Comparison of ENCODE assay signal across 31 mouse cellular contexts in the genomic region with DNA sequence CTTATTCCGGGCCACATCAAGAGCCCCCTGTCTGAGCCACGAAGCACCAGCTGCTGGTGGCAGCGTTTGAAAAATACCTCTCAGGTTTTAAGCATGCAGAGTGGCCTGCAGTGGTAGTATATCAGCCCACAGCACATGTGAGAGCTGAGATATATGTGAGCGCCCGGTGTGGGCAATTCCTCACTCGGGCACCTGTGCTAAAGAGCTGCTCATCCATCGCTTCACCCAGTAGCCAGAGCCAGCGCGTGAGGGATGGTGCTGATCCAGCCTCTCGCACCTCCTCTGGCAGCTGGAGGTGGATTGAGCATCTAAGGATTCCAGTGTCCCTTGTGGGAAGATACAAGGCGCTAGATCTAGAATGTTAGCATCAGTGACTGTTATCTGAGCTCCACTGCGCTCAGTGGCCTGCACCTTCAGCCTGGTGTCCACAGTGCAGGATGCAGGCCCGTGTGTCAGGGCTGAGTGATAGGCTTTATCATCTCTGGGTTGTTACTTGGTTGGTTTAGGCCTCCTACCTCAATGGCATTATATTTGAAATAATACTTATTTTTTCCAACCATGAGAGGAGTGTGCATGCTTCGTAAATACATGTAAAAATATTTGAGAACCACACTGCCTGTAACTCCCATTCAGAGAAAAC. TPM values are rescaled to one million over a fixed set of nuclear protein-coding genes. Genes with fewer than 3 reads are reported as not detected.
DNase-seq lines count a peak whose midpoint lies in the region; ATAC-seq and TF ChIP-seq lines count a peak whose summit lies in the region.
"Had no signal": no experiment of that assay in that cellular context is flagged by ENCODE, and none has a peak within 500 bp of the region (broad histone marks: within the 10 kb centered on the region; RNA-seq: fewer than 3 reads in every experiment).

No protein-coding gene starts in this region.

- no peak overlapping the region for H3K9ac ChIP-seq in hindbrain, embryonic 15.5 days
- H3K9ac ChIP-seq in hindbrain, embryonic 13.5 days = no peak overlapping the region
- no peak overlapping the region for H3K9ac ChIP-seq in neural tube, embryonic 11.5 days (ENCODE audit: low read length)
- H3K9ac ChIP-seq in neural tube, embryonic 13.5 days = no peak overlapping the region
- H3K9ac ChIP-seq: embryonic facial prominence, embryonic 15.5 days; forebrain, embryonic 13.5 days; limb, embryonic 15.5 days; liver, embryonic 13.5 days had no signal

- no peak for DNase-seq in neural tube, embryonic 11.5 days (ENCODE audit: low spot score)
- no peak for DNase-seq in neural tube, embryonic 10.5 days (ENCODE audit: extremely low spot score, low spot score)
- DNase-seq in left cerebral cortex, adult 2 months (ENCODE audit: extremely low spot score in 1 of 2, low spot score in 2 of 2) = no peak
- DNase-seq: adrenal gland, postnatal 36 days; B cell, adult 2 months; cerebellum, adult 2 months; cerebellum, postnatal 14 days; gastrocnemius, adult 2 months; gastrocnemius, postnatal 36 days; heart, adult 18-20 months; heart, postnatal 36 days; kidney, adult 18-20 months; kidney, postnatal 4 days; left cerebral cortex, postnatal 4 days; liver, embryonic 13.5 days; lung, adult 18-20 months; lung, postnatal 10 days; right cerebral cortex, postnatal 14 days had no signal

- H3K27me3 ChIP-seq in hindbrain, embryonic 15.5 days = no peaks in the 10 kb centered on the region
- peaks cover 4% of the 10 kb centered on the region; the same call in 1 of the 2 replicates for H3K27me3 ChIP-seq in hindbrain, embryonic 13.5 days
- H3K27me3 ChIP-seq in neural tube, embryonic 11.5 days (ENCODE audit: control insufficient read depth, insufficient read depth, low read length) = no peaks in the 10 kb centered on the region
- H3K27me3 ChIP-seq in neural tube, embryonic 13.5 days = no peaks in the 10 kb centered on the region
- H3K27me3 ChIP-seq: embryonic facial prominence, embryonic 15.5 days; forebrain, embryonic 13.5 days; limb, embryonic 15.5 days; liver, embryonic 13.5 days had no signal

- H3K4me2 ChIP-seq in hindbrain, embryonic 15.5 days = no peak overlapping the region
- H3K4me2 ChIP-seq in hindbrain, embryonic 13.5 days = no peak overlapping the region
- no peak overlapping the region for H3K4me2 ChIP-seq in neural tube, embryonic 11.5 days (ENCODE audit: low read depth)
- H3K4me2 ChIP-seq in neural tube, embryonic 13.5 days = no peak overlapping the region
- H3K4me2 ChIP-seq: embryonic facial prominence, embryonic 15.5 days; forebrain, embryonic 13.5 days; heart, embryonic 11.5 days; limb, embryonic 15.5 days; liver, embryonic 13.5 days had no signal

- peak; percentile 48; the same call in 1 of the 2 replicates for ATAC-seq in hindbrain, embryonic 15.5 days (ENCODE audit: low FRiP score, low read depth)
- ATAC-seq in hindbrain, embryonic 13.5 days (ENCODE audit: low FRiP score) = no peak
- no peak for ATAC-seq in neural tube, embryonic 11.5 days (ENCODE audit: insufficient read depth, low FRiP score, low TSS enrichment)
- ATAC-seq in neural tube, embryonic 13.5 days (ENCODE audit: low read depth) = peak; percentile 37; the same call in 1 of the 2 replicates
- ATAC-seq: forebrain, embryonic 13.5 days; inflammation-experienced regulatory T-cells, adult 6 months had no signal

- no peak overlapping the region for H3K4me3 ChIP-seq in hindbrain, embryonic 15.5 days
- H3K4me3 ChIP-seq in hindbrain, embryonic 13.5 days = no peak overlapping the region
- H3K4me3 ChIP-seq in neural tube, embryonic 11.5 days (ENCODE audit: low read depth, low read length) = no peak overlapping the region
- no peak overlapping the region for H3K4me3 ChIP-seq in neural tube, embryonic 13.5 days
- no peak overlapping the region for H3K4me3 ChIP-seq in left cerebral cortex, adult 2 months
- H3K4me3 ChIP-seq: embryonic facial prominence, embryonic 10.5 days; embryonic facial prominence, embryonic 15.5 days; forebrain, embryonic 13.5 days; gastrocnemius, adult 2 months; limb, embryonic 15.5 days; liver, embryonic 13.5 days had no signal

- 0 out of 2 replicates have a peak, but pooled peaks cover 3% of the 10 kb centered on the region for H3K4me1 ChIP-seq in hindbrain, embryonic 15.5 days (replicated peaks)
- peaks cover 10% of the 10 kb centered on the region for H3K4me1 ChIP-seq in hindbrain, embryonic 13.5 days (replicated peaks)
- H3K4me1 ChIP-seq in neural tube, embryonic 11.5 days (ENCODE audit: control insufficient read depth, insufficient read depth, low read length) = peaks cover 8% of the 10 kb centered on the region; the same call in 1 of the 2 replicates
- peaks cover 26% of the 10 kb centered on the region for H3K4me1 ChIP-seq in neural tube, embryonic 13.5 days (replicated peaks)
- H3K4me1 ChIP-seq: embryonic facial prominence, embryonic 15.5 days; limb, embryonic 15.5 days; liver, embryonic 13.5 days had no signal

- no peaks in the 10 kb centered on the region for H3K36me3 ChIP-seq in hindbrain, embryonic 15.5 days
- H3K36me3 ChIP-seq in hindbrain, embryonic 13.5 days = no peaks in the 10 kb centered on the region
- H3K36me3 ChIP-seq in neural tube, embryonic 11.5 days (ENCODE audit: control insufficient read depth, insufficient read depth, low read length) = no peaks in the 10 kb centered on the region
- no peaks in the 10 kb centered on the region for H3K36me3 ChIP-seq in neural tube, embryonic 13.5 days
- H3K36me3 ChIP-seq: embryonic facial prominence, embryonic 10.5 days; embryonic facial prominence, embryonic 15.5 days; limb, embryonic 15.5 days; liver, embryonic 13.5 days had no signal

- H3K9me3 ChIP-seq in hindbrain, embryonic 15.5 days = no peaks in the 10 kb centered on the region
- H3K9me3 ChIP-seq in hindbrain, embryonic 13.5 days = no peaks in the 10 kb centered on the region
- no peaks in the 10 kb centered on the region for H3K9me3 ChIP-seq in neural tube, embryonic 11.5 days (ENCODE audit: control insufficient read depth, low read length)
- H3K9me3 ChIP-seq in neural tube, embryonic 13.5 days = no peaks in the 10 kb centered on the region
- H3K9me3 ChIP-seq: embryonic facial prominence, embryonic 10.5 days; embryonic facial prominence, embryonic 15.5 days; forebrain, embryonic 13.5 days; limb, embryonic 15.5 days; liver, embryonic 13.5 days had no signal

- TF ChIP-seq CTCF in left cerebral cortex, adult 2 months (IDR thresholded peaks at IDR 0.05) = no peak

- no peak overlapping the region for H3K27ac ChIP-seq in hindbrain, embryonic 15.5 days (replicated peaks)
- H3K27ac ChIP-seq in hindbrain, embryonic 13.5 days = no peak overlapping the region
- H3K27ac ChIP-seq in neural tube, embryonic 11.5 days (ENCODE audit: low read depth, low read length) = 0 out of 2 replicates have a peak overlapping the region, but pooled peaks have one; percentile 34
- peak overlapping the region; percentile 46; the same call in 1 of the 2 replicates for H3K27ac ChIP-seq in neural tube, embryonic 13.5 days (replicated peaks)
- no peak overlapping the region for H3K27ac ChIP-seq in left cerebral cortex, adult 2 months
- H3K27ac ChIP-seq: embryonic facial prominence, embryonic 10.5 days; embryonic facial prominence, embryonic 15.5 days; forebrain, embryonic 13.5 days; gastrocnemius, adult 2 months; kidney, postnatal 0 days; limb, embryonic 15.5 days; liver, embryonic 13.5 days; macrophage had no signal

- intact Hi-C loops in left cerebral cortex, adult 2 months (cut with DNase I) = no loop called here

- 76% methylated on average over 14 of the region's 14 CpGs for WGBS in hindbrain, embryonic 15.5 days
- 78% methylated on average over 14 of the region's 14 CpGs for WGBS in hindbrain, embryonic 13.5 days
- 80% methylated on average over 14 of the region's 14 CpGs for WGBS in neural tube, embryonic 11.5 days
- WGBS in neural tube, embryonic 13.5 days = 68% methylated on average over 14 of the region's 14 CpGs

RNA-seq across cellular contexts. Expression of a gene that starts 37.9 kb away (rescaled TPM):
- 4.1 and 4.7 TPM in 2 replicates for polyA plus RNA-seq in hindbrain, embryonic 15.5 days (2015; fragmentation: Nextera tagmentation; extraction: Ambion mirVana)
- polyA plus RNA-seq in hindbrain, embryonic 13.5 days (2015; fragmentation: Nextera tagmentation; extraction: Ambion mirVana) = 4.0 and 4.5 TPM in 2 replicates
- polyA plus RNA-seq in neural tube, embryonic 11.5 days (2014; fragmentation: Nextera tagmentation; extraction: Ambion mirVana) = 4.7 and 6.3 TPM in 2 replicates
- 6.0 and 6.9 TPM in 2 replicates for polyA plus RNA-seq in neural tube, embryonic 13.5 days (2015; fragmentation: Nextera tagmentation; extraction: Ambion mirVana)
- total RNA-seq in left cerebral cortex, adult 2 months (2021) = 1 to 10 TPM; 8.2 to 8.3 TPM
- total RNA-seq: gastrocnemius, adult 2 months; gastrocnemius, postnatal 36 days; heart, adult 18-20 months; heart, postnatal 36 days had no signal
- polyA plus RNA-seq: heart, embryonic 16.5 days; macrophage; testis, adult 2 months had no signal

Comparison
In these comparisons a context has a peak if more than half of its experiments do, and no peak if none do; other contexts are left out.
1. ATAC-seq: peak in hindbrain, embryonic 15.5 days (single experiment) and neural tube, embryonic 13.5 days (single experiment); none in hindbrain, embryonic 13.5 days (single experiment) and neural tube, embryonic 11.5 days (single experiment).
2. H3K27ac ChIP-seq: peak in neural tube, embryonic 11.5 days (single experiment) and neural tube, embryonic 13.5 days (single experiment); none in hindbrain, embryonic 15.5 days (single experiment), hindbrain, embryonic 13.5 days (single experiment) and left cerebral cortex, adult 2 months (single experiment).